Mouse (Mus musculus) kidney, adult 2 months (tissue): ENCODE data around the gene Crat. TPM values are rescaled to one million over a fixed set of nuclear protein-coding genes. Genes with fewer than 3 reads are reported as not detected.

Experiments used
- DNase-seq: peaks from one replicate; pipeline ENCODE4 v3.0.0; 2021
- H3K27ac ChIP-seq: fragments of 200-500 bp; 2 replicates; pipeline ENCODE4 v1.5.1; 2012; ENCODE audit warnings: low read depth, low read length, control low read depth, inconsistent platforms; ENCODE audit not compliant: insufficient read depth
- H3K27me3 ChIP-seq: fragments of 200-500 bp; replicated peaks from 2 replicates; pipeline ENCODE4 v1.6.1; 2012; ENCODE audit warnings: mild to moderate bottlenecking, moderate library complexity, low read length, inconsistent platforms; ENCODE audit not compliant: control insufficient read depth, insufficient read depth
- H3K36me3 ChIP-seq: fragments of 200-500 bp; 2 replicates; pipeline ENCODE4 v1.6.1; 2012; ENCODE audit warnings: mild to moderate bottlenecking, moderate library complexity, low read length, inconsistent platforms; ENCODE audit not compliant: control insufficient read depth, insufficient read depth
- H3K4me1 ChIP-seq: fragments of 200-500 bp; 2 replicates; pipeline ENCODE4 v1.6.1; 2011; ENCODE audit warnings: low read length; ENCODE audit not compliant: control insufficient read depth, insufficient read depth
- H3K4me3 ChIP-seq: fragments of 200-500 bp; 2 replicates; pipeline ENCODE4 v1.5.1; 2011; ENCODE audit warnings: mild to moderate bottlenecking, low read depth, low read length, control low read depth; ENCODE audit not compliant: insufficient read depth
- CTCF ChIP-seq: fragments of 200-500 bp; conservative IDR thresholded peaks from 2 replicates; pipeline ENCODE4 v1.5.1; 2011; ENCODE audit warnings: low read depth, mild to moderate bottlenecking, control low read depth, low read length, moderate library complexity, mixed read lengths; ENCODE audit not compliant: insufficient read depth, insufficient read length
- POLR2A ChIP-seq: fragments of 200-500 bp; IDR thresholded peaks from one replicate; pipeline ENCODE4 v1.6.1; 2011; ENCODE audit warnings: low read depth, low read length, control low read depth
- WGBS: fragments of 180-500 bp; shearing (Covaris S2); methylation state at CpG from one replicate; pipeline ENCODE4 v1.1.7; 2018; 5-methylcytosine and 5-hydroxymethylcytosine counted together
- polyA plus RNA-seq: library from polyadenylated mRNA; depleted of rRNA; stranded (reverse); fragments of >200 nt; gene quantifications from 2 replicates; pipeline ENCODE4 v1.2.3, GENCODE M21; 2012

The Crat gene
- polyA plus RNA-seq, 1 experiment, result 214 TPM

GRCm38 (mm10) chr2:30371544-30371943, 44.1 kb downstream of the Crat start:
- Histone ChIP-seq H3K4me1 (no peaks in the 10 kb centered on the region), H3K4me3 (no peak overlapping the region), H3K27me3 (no peaks in the 10 kb centered on the region), H3K27ac (no peak overlapping the region), H3K36me3 (no peaks in the 10 kb centered on the region; the same call in none of the 2 replicates)
- TF ChIP-seq POLR2A (no peak), CTCF (no peak)
- over 99% methylated on average over 8 of the region's 8 CpGs for WGBS
- DNase-seq, result no peak

GRCm38 (mm10) chr2:30366203-30366602, 49.4 kb downstream of the Crat start:
- no peak overlapping the region for H3K4me3 ChIP-seq
- peaks cover 10% of the 10 kb centered on the region for H3K4me1 ChIP-seq
- no peaks in the 10 kb centered on the region; the same call in 1 of the 2 replicates for H3K36me3 ChIP-seq
- H3K27me3 ChIP-seq, result no peaks in the 10 kb centered on the region
- peak; percentile 36 for DNase-seq
- H3K27ac ChIP-seq, result no peak overlapping the region
- 25% methylated on average over 5 of the region's 5 CpGs for WGBS
- no peak for TF ChIP-seq POLR2A
- no peak for TF ChIP-seq CTCF

- no peak for TF ChIP-seq CTCF
- TF ChIP-seq POLR2A, result no peak
- peak; percentile 48 for DNase-seq
- Histone ChIP-seq H3K4me1 (peaks cover 10% of the 10 kb centered on the region), H3K27me3 (no peaks in the 10 kb centered on the region), H3K27ac (peak overlapping the region; percentile 53), H3K36me3 (no peaks in the 10 kb centered on the region; the same call in 1 of the 2 replicates), H3K4me3 (peak overlapping the region; percentile 65)
- WGBS, result 54% methylated on average over 2 of the region's 2 CpGs
Observed at GRCm38 (mm10) chr2:30365281-30366069, 50.1 kb downstream of the Crat start.

GRCm38 (mm10) chr2:30363773-30364650, 51.6 kb downstream of the Crat start, which contains the start of gene Miga2:
TSS of gene Miga2 (plus strand) at chr2:30364233.
- peak; percentile 55 for TF ChIP-seq POLR2A
- TF ChIP-seq CTCF, result 0 out of 2 replicates have a peak, but pooled peaks have one; percentile 2
- Histone ChIP-seq H3K4me1 (peaks cover 10% of the 10 kb centered on the region), H3K27ac (peak within 1 kb of the TSS; percentile 42), H3K27me3 (no peaks in the 10 kb centered on the region), H3K4me3 (peak within 1 kb of the TSS; percentile 65), H3K36me3 (no peaks in the 10 kb centered on the region)
- DNase-seq, result peak; percentile 100
- WGBS, result under 1% methylated on average over 54 of the region's 54 CpGs

- no peaks in the 10 kb centered on the region for H3K27me3 ChIP-seq
- H3K4me1 ChIP-seq, result peaks cover 14% of the 10 kb centered on the region
- 80% methylated on average over 5 of the region's 5 CpGs for WGBS
Observed at GRCm38 (mm10) chr2:30362865-30363264, 52.7 kb downstream of the Crat start.

GRCm38 (mm10) chr2:30360626-30361025, 55.0 kb downstream of the Crat start:
- 61% methylated on average over 10 of the region's 10 CpGs for WGBS
- no peak for TF ChIP-seq CTCF
- TF ChIP-seq POLR2A, result no peak

More at GRCm38 (mm10) chr2:30362865-30363264, 52.7 kb downstream of the Crat start:
- Histone ChIP-seq H3K27ac (no peak overlapping the region), H3K4me3 (no peak overlapping the region), H3K36me3 (no peaks in the 10 kb centered on the region)
- DNase-seq, result no peak
- no peak for TF ChIP-seq POLR2A
- TF ChIP-seq CTCF, result 0 out of 2 replicates have a peak, but pooled peaks have one; percentile 13

More at GRCm38 (mm10) chr2:30360626-30361025, 55.0 kb downstream of the Crat start:
- peak; percentile 58 for DNase-seq
- Histone ChIP-seq H3K4me1 (peaks cover 14% of the 10 kb centered on the region), H3K27ac (no peak overlapping the region), H3K4me3 (no peak overlapping the region), H3K36me3 (no peaks in the 10 kb centered on the region), H3K27me3 (no peaks in the 10 kb centered on the region)
